Mouse (Mus musculus) liver, postnatal 0 days (tissue): Measurements from ENCODE around the gene Ehmt2.

Experiments
- CTCF ChIP-seq: sonication (generic); IDR thresholded peaks from 2 replicates; pipeline ENCODE4 v1.5.1; 2016; ENCODE audit warnings: antibody characterized with exemption, low read depth
- EP300 ChIP-seq: IDR thresholded peaks from 2 replicates; pipeline ENCODE4 v1.6.1; 2016; ENCODE audit warnings: antibody characterized with exemption, low read depth, mild to moderate bottlenecking

DNA sequence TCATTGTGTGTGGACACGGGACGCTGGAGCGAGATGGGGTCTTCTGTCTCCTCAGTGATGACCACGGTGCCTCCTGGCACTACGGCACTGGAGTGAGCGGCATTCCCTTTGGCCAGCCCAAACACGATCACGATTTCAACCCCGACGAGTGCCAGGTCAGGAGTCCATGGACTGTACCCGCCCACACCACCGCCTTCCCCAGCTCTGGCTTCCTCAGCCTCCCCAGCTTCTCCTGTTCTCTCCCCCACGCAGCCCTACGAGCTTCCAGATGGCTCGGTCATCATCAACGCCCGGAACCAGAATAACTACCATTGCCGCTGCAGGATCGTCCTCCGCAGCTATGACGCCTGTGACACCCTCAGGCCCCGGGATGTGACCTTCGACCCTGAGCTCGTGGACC is 35.8 kb downstream of the Ehmt2 start:
- TF ChIP-seq CTCF (no peak), EP300 (no peak)
